Mouse (Mus musculus) adrenal gland, adult 2 months (tissue): ENCODE measurements around the gene Adam12. TPM values are rescaled to one million over a fixed set of nuclear protein-coding genes. Genes with fewer than 3 reads are reported as not detected.
A peak's percentile ranks its signal among the peaks of the same experiment; 100 is the strongest.

Experiments
- DNase-seq: peaks from one replicate; pipeline ENCODE4 v3.0.0; 2021
- polyA plus RNA-seq: library from polyadenylated mRNA; depleted of rRNA; stranded (reverse); fragments of >200 nt; gene quantifications from 2 replicates; pipeline ENCODE4 v1.2.3, GENCODE M21; 2012
- total RNA-seq, 2 experiments: library from RNA; stranded (reverse); gene quantifications; 2 replicates each; pipeline ENCODE4 v1.2.3; 2021

The Adam12 gene
- total and polyA plus RNA-seq, 3 experiments: 2.3 to 21.7 (median 6.2) TPM

- DNase-seq: peak; percentile 85
Observed at GRCm38 (mm10) chr7:134224741-134225612, 7.0 kb downstream of the Adam12 start.

- peak; percentile 56 for DNase-seq
Observed at GRCm38 (mm10) chr7:134224421-134224740, 7.6 kb downstream of the Adam12 start.

- DNase-seq: peak; percentile 82
Observed at GRCm38 (mm10) chr7:134223444-134224161, 8.3 kb downstream of the Adam12 start.

GRCm38 (mm10) chr7:134207956-134208355 is 24.0 kb downstream of the Adam12 start:
- DNase-seq: no peak

GRCm38 (mm10) chr7:134193089-134193488 is 38.9 kb downstream of the Adam12 start:
- peak; percentile 35 for DNase-seq

- no peak for DNase-seq
Observed at GRCm38 (mm10) chr7:134190101-134190500, 41.8 kb downstream of the Adam12 start.

GRCm38 (mm10) chr7:134188565-134188964 is 43.4 kb downstream of the Adam12 start:
- peak; percentile 37 for DNase-seq

- no peak for DNase-seq
Observed at GRCm38 (mm10) chr7:134187946-134188345, 44.0 kb downstream of the Adam12 start.

GRCm38 (mm10) chr7:134186497-134186896 is 45.4 kb downstream of the Adam12 start:
- no peak for DNase-seq

- DNase-seq: no peak
Observed at GRCm38 (mm10) chr7:134185751-134186150, 46.2 kb downstream of the Adam12 start.

GRCm38 (mm10) chr7:134181717-134182116 is 50.2 kb downstream of the Adam12 start:
- no peak for DNase-seq

GRCm38 (mm10) chr7:134181056-134181455 is 50.9 kb downstream of the Adam12 start:
- DNase-seq: no peak

GRCm38 (mm10) chr7:134177051-134177450 is 54.9 kb downstream of the Adam12 start:
- DNase-seq: no peak

GRCm38 (mm10) chr7:134175201-134175600 is 56.7 kb downstream of the Adam12 start:
- DNase-seq: no peak

GRCm38 (mm10) chr7:134173442-134174090 is 58.4 kb downstream of the Adam12 start:
- no peak for DNase-seq

- DNase-seq: no peak
Observed at GRCm38 (mm10) chr7:134170180-134170910, 61.6 kb downstream of the Adam12 start.

GRCm38 (mm10) chr7:134169780-134170179 is 62.2 kb downstream of the Adam12 start:
- DNase-seq: no peak

- no peak for DNase-seq
Observed at GRCm38 (mm10) chr7:134167586-134167985, 64.4 kb downstream of the Adam12 start.

GRCm38 (mm10) chr7:134163751-134164150 is 68.2 kb downstream of the Adam12 start:
- no peak for DNase-seq

- no peak for DNase-seq
Observed at GRCm38 (mm10) chr7:134162886-134163285, 69.1 kb downstream of the Adam12 start.

GRCm38 (mm10) chr7:134159608-134160007 is 72.3 kb downstream of the Adam12 start:
- DNase-seq: no peak

GRCm38 (mm10) chr7:134151330-134151729 is 80.6 kb downstream of the Adam12 start:
- DNase-seq: no peak
